Mouse (Mus musculus): ENCODE data around the gene Tmem63a.

- TF ChIP-seq CTCF (IDR thresholded peaks at IDR 0.05; ENCODE audit: low read depth, low read length), result peak; percentile 55; the same call in 1 of the 2 replicates
- TF ChIP-seq POLR2A (IDR thresholded peaks at IDR 0.05; ENCODE audit: borderline replicate concordance, low read depth, low read length), result no peak
Measured at GRCm38 (mm10) chr1:180976110-180976679, 34.1 kb downstream of the Tmem63a start.

Data from bone marrow macrophage, adult 2 months (primary cell).